8 mouse cellular contexts compared by ENCODE assay signal in genomic region chr13:59556670-59557069, GRCm38 (mm10). TPM values are rescaled to one million over a fixed set of nuclear protein-coding genes. Genes with fewer than 3 reads are reported as not detected.
DNase-seq lines count a peak whose midpoint lies in the region; ATAC-seq and TF ChIP-seq lines count a peak whose summit lies in the region.

No protein-coding gene starts in this region.

- no peak for TF ChIP-seq RAD21 in CH12.LX (IDR thresholded peaks at IDR 0.05; ENCODE audit: low read depth, low read length)

- peaks cover 10 to 23% of the 10 kb centered on the region in 2 experiments for H3K4me1 ChIP-seq in CH12.LX (ENCODE audit: control insufficient read depth in 1 of 2, insufficient read depth in 2 of 2)
- H3K4me1 ChIP-seq in erythroblast, embryonic 14.5 days (ENCODE audit: control insufficient read depth), result peaks cover 37% of the 10 kb centered on the region
- H3K4me1 ChIP-seq in heart, embryonic 13.5 days, result peaks cover 24% of the 10 kb centered on the region
- H3K4me1 ChIP-seq in kidney, embryonic 16.5 days (ENCODE audit: insufficient read depth, low read length), result peaks cover 22% of the 10 kb centered on the region
- H3K4me1 ChIP-seq in lung, embryonic 15.5 days, result peaks cover 17% of the 10 kb centered on the region
- H3K4me1 ChIP-seq in thymus, adult 2 months (replicated peaks; ENCODE audit: control insufficient read depth, insufficient read depth, low read length), result peaks cover 13% of the 10 kb centered on the region

- peak overlapping the region; percentile 77 to 86 (median 79) for H3K4me3 ChIP-seq in CH12.LX (replicated peaks in 1 of 3; ENCODE audit: low read depth in 2 of 3, low read length in 2 of 3, poor library complexity in 1 of 3)
- H3K4me3 ChIP-seq in erythroblast, embryonic 14.5 days (replicated peaks), result peak overlapping the region; percentile 91
- peak overlapping the region; percentile 79 for H3K4me3 ChIP-seq in heart, embryonic 13.5 days
- peak overlapping the region; percentile 71 for H3K4me3 ChIP-seq in kidney, embryonic 16.5 days (ENCODE audit: low read length)
- H3K4me3 ChIP-seq in lung, embryonic 15.5 days, result peak overlapping the region; percentile 79
- H3K4me3 ChIP-seq in thymus, adult 2 months (ENCODE audit: control insufficient read depth, insufficient read depth, low read length), result peak overlapping the region; percentile 79

- H3K9me3 ChIP-seq in CH12.LX (replicated peaks; ENCODE audit: low read length), result no peaks in the 10 kb centered on the region
- no peaks in the 10 kb centered on the region for H3K9me3 ChIP-seq in erythroblast, embryonic 14.5 days (ENCODE audit: control insufficient read depth, low read length)
- no peaks in the 10 kb centered on the region for H3K9me3 ChIP-seq in heart, embryonic 13.5 days
- H3K9me3 ChIP-seq in kidney, embryonic 16.5 days (ENCODE audit: low read length), result no peaks in the 10 kb centered on the region
- no peaks in the 10 kb centered on the region for H3K9me3 ChIP-seq in lung, embryonic 15.5 days

- ATAC-seq in heart, embryonic 13.5 days (ENCODE audit: extremely low read depth, insufficient number of reproducible peaks, low FRiP score, low TSS enrichment), result peak; percentile 50
- ATAC-seq in kidney, embryonic 16.5 days (ENCODE audit: low FRiP score, low TSS enrichment), result peak; percentile 88
- peak; percentile 85 for ATAC-seq in lung, embryonic 15.5 days (ENCODE audit: borderline replicate concordance, extremely low read depth, low FRiP score, low TSS enrichment)
- ATAC-seq in neutrophil, adult 5-6 weeks (ENCODE audit: extremely low read depth, insufficient number of reproducible peaks, low FRiP score, poor library complexity, severe bottlenecking), result peak; percentile 43

- no peak for TF ChIP-seq CTCF in CH12.LX (conservative IDR thresholded peaks at IDR 0.05 in 1 of 2, IDR thresholded peaks at IDR 0.05 in 1 of 2; ENCODE audit: low read depth in 2 of 2, low read length in 2 of 2)
- TF ChIP-seq CTCF in thymus, adult 2 months (IDR thresholded peaks at IDR 0.05; ENCODE audit: borderline replicate concordance, control insufficient read depth, extremely low read depth, insufficient read depth, low read length, poor library complexity), result no peak

- H3K36me3 ChIP-seq in CH12.LX (replicated peaks in 1 of 2; ENCODE audit: control insufficient read depth in 1 of 2, insufficient read depth in 1 of 2, low read length in 1 of 2), result peaks cover 0 to 2% of the 10 kb centered on the region in 2 experiments
- peaks cover under 1% of the 10 kb centered on the region for H3K36me3 ChIP-seq in erythroblast, embryonic 14.5 days (ENCODE audit: control insufficient read depth)
- no peaks in the 10 kb centered on the region for H3K36me3 ChIP-seq in heart, embryonic 13.5 days
- H3K36me3 ChIP-seq in kidney, embryonic 16.5 days (ENCODE audit: insufficient read depth, low read length), result no peaks in the 10 kb centered on the region
- no peaks in the 10 kb centered on the region for H3K36me3 ChIP-seq in lung, embryonic 15.5 days
- no peaks in the 10 kb centered on the region for H3K36me3 ChIP-seq in thymus, adult 2 months (ENCODE audit: control insufficient read depth, insufficient read depth, low read length)

- H3K79me2 ChIP-seq in CH12.LX (replicated peaks; ENCODE audit: control insufficient read depth, extremely low read depth, insufficient read depth, poor library complexity, severe bottlenecking), result no peaks in the 10 kb centered on the region

- no peak for TF ChIP-seq EP300 in CH12.LX (IDR thresholded peaks at IDR 0.05; ENCODE audit: low read length)

- no peak for TF ChIP-seq POLR2A in CH12.LX (IDR thresholded peaks at IDR 0.05; ENCODE audit: low read depth, low read length)
- no peak for TF ChIP-seq POLR2A in thymus, adult 2 months (IDR thresholded peaks at IDR 0.05; ENCODE audit: control insufficient read depth, extremely low read depth, insufficient read depth, low read length, poor library complexity)

- H3K4me2 ChIP-seq in CH12.LX (ENCODE audit: insufficient read depth, low read depth, poor library complexity, severe bottlenecking), result peak overlapping the region; percentile 90
- H3K4me2 ChIP-seq in heart, embryonic 13.5 days, result peak overlapping the region; percentile 99
- H3K4me2 ChIP-seq in kidney, embryonic 16.5 days (replicated peaks; ENCODE audit: low read depth, low read length), result peak overlapping the region; percentile 91
- H3K4me2 ChIP-seq in lung, embryonic 15.5 days, result peak overlapping the region; percentile 75

- dilution Hi-C loops in CH12.LX (cut with MboI; ENCODE audit: extremely low pct_ligation_motif_present, extremely low pct_unique_long_range_greater_than_20kb, low sequenced_read_pairs), result no loop called here

- under 1% methylated on average over 44 of the region's 45 CpGs for WGBS in heart, embryonic 13.5 days
- under 1% methylated on average over 39 of the region's 45 CpGs for WGBS in kidney, embryonic 16.5 days
- WGBS in lung, embryonic 15.5 days, result 1% methylated on average over 34 of the region's 45 CpGs
- WGBS in thymus, adult 2 months, result 1% methylated on average over 42 of the region's 45 CpGs

- H3K27ac ChIP-seq in CH12.LX (ENCODE audit: insufficient read depth, low read depth), result no peak overlapping the region
- peak overlapping the region; percentile 70 for H3K27ac ChIP-seq in heart, embryonic 13.5 days (replicated peaks)
- H3K27ac ChIP-seq in kidney, embryonic 16.5 days (ENCODE audit: low read length), result peak overlapping the region; percentile 74
- H3K27ac ChIP-seq in lung, embryonic 15.5 days, result peak overlapping the region; percentile 73
- no peak overlapping the region for H3K27ac ChIP-seq in thymus, adult 2 months (ENCODE audit: control insufficient read depth, insufficient read depth, low read length)

- in situ Hi-C loops in CH12.LX (cut with MboI; ENCODE audit: low pct_ligation_motif_present, low pct_unique_long_range_greater_than_20kb, low sequenced_read_pairs), result no loop called here

- H3K27me3 ChIP-seq in CH12.LX (replicated peaks), result no peaks in the 10 kb centered on the region
- H3K27me3 ChIP-seq in erythroblast, embryonic 14.5 days (ENCODE audit: control insufficient read depth), result peaks cover 9% of the 10 kb centered on the region
- H3K27me3 ChIP-seq in heart, embryonic 13.5 days (replicated peaks), result no peaks in the 10 kb centered on the region
- no peaks in the 10 kb centered on the region for H3K27me3 ChIP-seq in kidney, embryonic 16.5 days (ENCODE audit: insufficient read depth, low read length)
- H3K27me3 ChIP-seq in lung, embryonic 15.5 days, result no peaks in the 10 kb centered on the region
- H3K27me3 ChIP-seq in thymus, adult 2 months (ENCODE audit: control insufficient read depth, insufficient read depth, low read length), result no peaks in the 10 kb centered on the region

- H3K9ac ChIP-seq in CH12.LX (ENCODE audit: insufficient read depth, low read depth), result peak overlapping the region; percentile 52
- peak overlapping the region; percentile 91 for H3K9ac ChIP-seq in heart, embryonic 13.5 days
- H3K9ac ChIP-seq in kidney, embryonic 16.5 days (replicated peaks; ENCODE audit: low read length), result peak overlapping the region; percentile 85
- peak overlapping the region; percentile 52 for H3K9ac ChIP-seq in lung, embryonic 15.5 days

- peak; percentile 45 for DNase-seq in CH12.LX (ENCODE audit: extremely low read depth)
- DNase-seq in brain, adult 2 months (ENCODE audit: low read depth, low spot score), result peak; percentile 65
- peak; percentile 60 for DNase-seq in thymus, adult 2 months

TF ChIP-seq in CH12.LX, 34 proteins besides CTCF, POLR2A, EP300 and RAD21:
- no peak for TF ChIP-seq USF1 (IDR thresholded peaks at IDR 0.05; ENCODE audit: low read depth, low read length)
- no peak for TF ChIP-seq ETS1 (conservative IDR thresholded peaks at IDR 0.05; ENCODE audit: low read depth, low read length)
- TF ChIP-seq SMC3 (IDR thresholded peaks at IDR 0.05; ENCODE audit: low read depth, low read length), result no peak
- TF ChIP-seq MXI1 (IDR thresholded peaks at IDR 0.05; ENCODE audit: low read depth, low read length), result 0 out of 2 replicates have a peak, but pooled peaks have one; percentile 33
- TF ChIP-seq E2F4 (IDR thresholded peaks at IDR 0.05; ENCODE audit: insufficient replicate concordance, low read depth, low read length), result no peak
- no peak for TF ChIP-seq POLR2AphosphoS2 (IDR thresholded peaks at IDR 0.05; ENCODE audit: low read depth, low read length)
- TF ChIP-seq ELF1 (IDR thresholded peaks at IDR 0.05; ENCODE audit: low read depth, low read length), result no peak
- no peak for TF ChIP-seq CHD1 (IDR thresholded peaks at IDR 0.05; ENCODE audit: low read depth, low read length)
- no peak for TF ChIP-seq TBP (conservative IDR thresholded peaks at IDR 0.05; ENCODE audit: low read depth, low read length)
- TF ChIP-seq UBTF (IDR thresholded peaks at IDR 0.05; ENCODE audit: low read depth, low read length), result peak; percentile 55; the same call in 1 of the 2 replicates
- TF ChIP-seq IRF4 (IDR thresholded peaks at IDR 0.05; ENCODE audit: low read depth, low read length), result 0 out of 2 replicates have a peak, but pooled peaks have one; percentile 6
- no peak for TF ChIP-seq JUN (IDR thresholded peaks at IDR 0.05; ENCODE audit: insufficient read depth, low read depth, low read length)

RNA-seq across cellular contexts. Expression of gene Agtpbp1, which starts 28.4 kb away (rescaled TPM):
- total RNA-seq in CH12.LX (2012; rRNA removed) (15.0 and 19.5 TPM in 2 replicates), CH12.LX (2014; rRNA removed) (15.7 and 20.8 TPM in 2 replicates)
- 19.4 and 21.5 TPM in 2 replicates for polyA plus RNA-seq in CH12.LX (2012; ENCODE audit: insufficient read length, low read depth)
- 0.04 and 0.17 TPM in 2 replicates for polyA plus RNA-seq in erythroblast, embryonic 14.5 days (2012)
- 9.2 and 9.4 TPM in 2 replicates for polyA plus RNA-seq in heart, embryonic 13.5 days (2015; fragmentation: Nextera tagmentation; extraction: Ambion mirVana)
- 12.8 and 13.3 TPM in 2 replicates for polyA plus RNA-seq in kidney, embryonic 16.5 days (2015; fragmentation: Nextera tagmentation; extraction: Ambion mirVana)
- polyA plus RNA-seq in lung, embryonic 15.5 days (2015; fragmentation: Nextera tagmentation; extraction: Ambion mirVana), result 16.3 and 16.5 TPM in 2 replicates
- 62.6 and 71.3 TPM in 2 replicates for total RNA-seq in neutrophil, adult 5-6 weeks (2017)
- polyA plus RNA-seq in thymus, adult 2 months (2012; rRNA removed), result 9.9 and 13.5 TPM in 2 replicates

RNA-seq across cellular contexts. Expression of gene Naa35, which starts 28.4 kb away (rescaled TPM):
- total RNA-seq in CH12.LX (2012; rRNA removed) (41.2 and 46.8 TPM in 2 replicates), CH12.LX (2014; rRNA removed) (56.4 and 66.4 TPM in 2 replicates)
- polyA plus RNA-seq in CH12.LX (2012; ENCODE audit: insufficient read length, low read depth), result 60.2 and 69.6 TPM in 2 replicates
- polyA plus RNA-seq in erythroblast, embryonic 14.5 days (2012), result 0.29 and 0.51 TPM in 2 replicates
- polyA plus RNA-seq in heart, embryonic 13.5 days (2015; fragmentation: Nextera tagmentation; extraction: Ambion mirVana), result 68.5 and 74.1 TPM in 2 replicates
- 105 and 109 TPM in 2 replicates for polyA plus RNA-seq in kidney, embryonic 16.5 days (2015; fragmentation: Nextera tagmentation; extraction: Ambion mirVana)
- 80.2 and 84.1 TPM in 2 replicates for polyA plus RNA-seq in lung, embryonic 15.5 days (2015; fragmentation: Nextera tagmentation; extraction: Ambion mirVana)
- total RNA-seq in neutrophil, adult 5-6 weeks (2017), result 53.8 and 69.7 TPM in 2 replicates
- 44.5 and 54.3 TPM in 2 replicates for polyA plus RNA-seq in thymus, adult 2 months (2012; rRNA removed)

Comparison
In these comparisons a context has a peak if more than half of its experiments do, and no peak if none do; other contexts are left out.
1. H3K27ac ChIP-seq: peak in heart, embryonic 13.5 days (single experiment), kidney, embryonic 16.5 days (single experiment) and lung, embryonic 15.5 days (single experiment); none in CH12.LX (single experiment) and thymus, adult 2 months (single experiment).
2. RNA of gene Naa35, which starts 28.4 kb away (polyA plus RNA-seq): 105 to 109 TPM in kidney, embryonic 16.5 days, 80.2 to 84.1 TPM in lung, embryonic 15.5 days, 68.5 to 74.1 TPM in heart, embryonic 13.5 days, 60.2 to 69.6 TPM in CH12.LX and 44.5 to 54.3 TPM in thymus, adult 2 months; 0.29 to 0.51 TPM in erythroblast, embryonic 14.5 days; every median in the first group is over 10 times any median in the second.
3. Peak in every context shown above with its lines, with median percentiles within 50 percentile points of each other: DNase-seq, H3K4me2 ChIP-seq, H3K4me3 ChIP-seq, H3K9ac ChIP-seq and ATAC-seq.